ENCODE assay signal across 8 mouse cellular contexts in genomic region chr14:79486993-79487731, GRCm38 (mm10). TPM values are rescaled to one million over a fixed set of nuclear protein-coding genes. Genes with fewer than 3 reads are reported as not detected.
DNase-seq lines count a peak whose midpoint lies in the region; ATAC-seq and TF ChIP-seq lines count a peak whose summit lies in the region.

No protein-coding gene starts in this region.

- peak overlapping the region; percentile 37; the same call in 1 of the 2 replicates for H3K9ac ChIP-seq in forebrain, postnatal 0 days
- peak overlapping the region; percentile 52 for H3K9ac ChIP-seq in liver, embryonic 16.5 days (ENCODE audit: low read depth, low read length)
- peak overlapping the region; percentile 47 for H3K9ac ChIP-seq in neural tube, embryonic 15.5 days (replicated peaks)

- H3K4me1 ChIP-seq in cerebellum, adult 2 months (ENCODE audit: control insufficient read depth, insufficient read depth, low read length): peaks cover 14% of the 10 kb centered on the region
- H3K4me1 ChIP-seq in forebrain, postnatal 0 days (ENCODE audit: insufficient read depth): peaks cover 9% of the 10 kb centered on the region
- H3K4me1 ChIP-seq in liver, embryonic 16.5 days (ENCODE audit: control insufficient read depth, low read depth, low read length): peaks cover 51% of the 10 kb centered on the region
- peaks cover 32% of the 10 kb centered on the region for H3K4me1 ChIP-seq in neural tube, embryonic 15.5 days

- H3K9me3 ChIP-seq in forebrain, postnatal 0 days (ENCODE audit: low read length): no peaks in the 10 kb centered on the region
- H3K9me3 ChIP-seq in liver, embryonic 16.5 days (replicated peaks; ENCODE audit: control insufficient read depth, low read length): no peaks in the 10 kb centered on the region
- no peaks in the 10 kb centered on the region for H3K9me3 ChIP-seq in neural tube, embryonic 15.5 days (replicated peaks)

- no peaks in the 10 kb centered on the region for H3K27me3 ChIP-seq in cerebellum, adult 2 months (ENCODE audit: control insufficient read depth, insufficient read depth, low read length)
- no peaks in the 10 kb centered on the region for H3K27me3 ChIP-seq in forebrain, postnatal 0 days (ENCODE audit: insufficient read depth, low read length)
- no peaks in the 10 kb centered on the region for H3K27me3 ChIP-seq in liver, embryonic 16.5 days (ENCODE audit: control insufficient read depth, insufficient read depth, low read depth, low read length)
- H3K27me3 ChIP-seq in neural tube, embryonic 15.5 days (replicated peaks): no peaks in the 10 kb centered on the region

- H3K36me3 ChIP-seq in forebrain, postnatal 0 days (ENCODE audit: insufficient read depth): no peaks in the 10 kb centered on the region
- peaks cover 4% of the 10 kb centered on the region for H3K36me3 ChIP-seq in liver, embryonic 16.5 days (ENCODE audit: control insufficient read depth, insufficient read depth)
- no peaks in the 10 kb centered on the region for H3K36me3 ChIP-seq in neural tube, embryonic 15.5 days

- 2% methylated on average over 19 of the region's 19 CpGs for WGBS in cerebellum, adult 2 months
- WGBS in forebrain, postnatal 0 days: 10% methylated on average over 19 of the region's 19 CpGs
- 7% methylated on average over 19 of the region's 19 CpGs for WGBS in liver, embryonic 16.5 days (ENCODE audit: insufficient replicate concordance)
- 8% methylated on average over 19 of the region's 19 CpGs for WGBS in neural tube, embryonic 15.5 days

- TF ChIP-seq CTCF in cerebellum, adult 2 months (IDR thresholded peaks at IDR 0.05; ENCODE audit: borderline replicate concordance, insufficient read depth, low read depth, low read length): 0 out of 2 replicates have a peak, but pooled peaks have one; percentile 29
- peak; percentile 56 for TF ChIP-seq CTCF in forebrain, postnatal 0 days (IDR thresholded peaks at IDR 0.05; ENCODE audit: low read depth)

- H3K4me3 ChIP-seq in cerebellum, adult 2 months (replicated peaks; ENCODE audit: insufficient read depth, low read depth, low read length): peak overlapping the region; percentile 78
- peak overlapping the region; percentile 35 for H3K4me3 ChIP-seq in forebrain, postnatal 0 days (ENCODE audit: low read depth, low read length)
- peak overlapping the region; percentile 57 for H3K4me3 ChIP-seq in liver, embryonic 16.5 days (ENCODE audit: low read depth, low read length)
- H3K4me3 ChIP-seq in neural tube, embryonic 15.5 days (replicated peaks): peak overlapping the region; percentile 47

- peak overlapping the region; percentile 51 for H3K4me2 ChIP-seq in forebrain, postnatal 0 days (ENCODE audit: low read depth)
- H3K4me2 ChIP-seq in liver, embryonic 16.5 days (ENCODE audit: low read depth, low read length): peak overlapping the region; percentile 74
- H3K4me2 ChIP-seq in neural tube, embryonic 15.5 days: peak overlapping the region; percentile 72

- ATAC-seq in forebrain, postnatal 0 days: peak; percentile 79
- ATAC-seq in liver, embryonic 16.5 days (ENCODE audit: low read depth): peak; percentile 65
- ATAC-seq in neural tube, embryonic 15.5 days (ENCODE audit: low FRiP score): peak; percentile 59

- peak; percentile 67; the same call in 1 of the 2 replicates for TF ChIP-seq POLR2A in cerebellum, adult 2 months (IDR thresholded peaks at IDR 0.05; ENCODE audit: borderline replicate concordance, insufficient read depth, low read length)

- peak overlapping the region; percentile 60 for H3K27ac ChIP-seq in cerebellum, adult 2 months (ENCODE audit: insufficient read depth, low read length)
- H3K27ac ChIP-seq in forebrain, postnatal 0 days (ENCODE audit: low read depth, low read length): peak overlapping the region; percentile 17; the same call in 1 of the 2 replicates
- peak overlapping the region; percentile 60 for H3K27ac ChIP-seq in liver, embryonic 16.5 days (ENCODE audit: low read length)
- peak overlapping the region; percentile 70 for H3K27ac ChIP-seq in neural tube, embryonic 15.5 days (replicated peaks)

- DNase-seq in right cerebral cortex, adult 18-20 months: peak; percentile 39
- DNase-seq in right cerebral cortex, postnatal 4 days: no peak
- DNase-seq in cerebellum, adult 2 months: peak; percentile 72 to 78
- peak; percentile 61 for DNase-seq in forebrain, postnatal 0 days
- DNase-seq in kidney, adult 11 months: peak; percentile 85
- no peak for DNase-seq in urinary bladder, postnatal 25 days (ENCODE audit: low spot score)

RNA-seq across cellular contexts. Expression of gene Wbp4, which starts 5.8 kb away (rescaled TPM):
- 27.8 and 28.4 TPM in 2 replicates for polyA plus RNA-seq in cerebellum, adult 2 months (2012; rRNA removed)
- 43.1 and 44.8 TPM in 2 replicates for total RNA-seq in forebrain, postnatal 0 days (2014; rRNA removed)
- 46.3 and 50.6 TPM in 2 replicates for polyA plus RNA-seq in forebrain, postnatal 0 days (2015; fragmentation: Nextera tagmentation; extraction: Ambion mirVana)
- polyA plus RNA-seq in liver, embryonic 16.5 days (2015; fragmentation: Nextera tagmentation; extraction: Ambion mirVana): 13.0 and 13.1 TPM in 2 replicates
- 40.0 and 41.8 TPM in 2 replicates for polyA plus RNA-seq in neural tube, embryonic 15.5 days (2015; fragmentation: Nextera tagmentation; extraction: Ambion mirVana)

RNA-seq across cellular contexts. Expression of gene Elf1, which starts 6.2 kb away (rescaled TPM):
- 3.8 and 4.1 TPM in 2 replicates for polyA plus RNA-seq in cerebellum, adult 2 months (2012; rRNA removed)
- 5.1 and 8.9 TPM in 2 replicates for total RNA-seq in forebrain, postnatal 0 days (2014; rRNA removed)
- polyA plus RNA-seq in forebrain, postnatal 0 days (2015; fragmentation: Nextera tagmentation; extraction: Ambion mirVana): 1.6 and 2.3 TPM in 2 replicates
- 7.8 and 8.8 TPM in 2 replicates for polyA plus RNA-seq in liver, embryonic 16.5 days (2015; fragmentation: Nextera tagmentation; extraction: Ambion mirVana)
- 2.5 and 9.7 TPM in 2 replicates for polyA plus RNA-seq in neural tube, embryonic 15.5 days (2015; fragmentation: Nextera tagmentation; extraction: Ambion mirVana)

RNA-seq across cellular contexts. Expression of gene Kbtbd6, which starts 35.5 kb away (rescaled TPM):
- polyA plus RNA-seq in cerebellum, adult 2 months (2012; rRNA removed): 0.51 and 0.84 TPM in 2 replicates
- 1.5 and 3.7 TPM in 2 replicates for total RNA-seq in forebrain, postnatal 0 days (2014; rRNA removed)
- polyA plus RNA-seq in forebrain, postnatal 0 days (2015; fragmentation: Nextera tagmentation; extraction: Ambion mirVana): 1.0 and 1.2 TPM in 2 replicates
- polyA plus RNA-seq in liver, embryonic 16.5 days (2015; fragmentation: Nextera tagmentation; extraction: Ambion mirVana): 2.5 and 2.9 TPM in 2 replicates
- 1.6 and 2.2 TPM in 2 replicates for polyA plus RNA-seq in neural tube, embryonic 15.5 days (2015; fragmentation: Nextera tagmentation; extraction: Ambion mirVana)

Comparison
In these comparisons a context has a peak if more than half of its experiments do, and no peak if none do; other contexts are left out.
1. DNase-seq: peak in right cerebral cortex, adult 18-20 months (single experiment), cerebellum, adult 2 months (2 of 2), forebrain, postnatal 0 days (single experiment) and kidney, adult 11 months (single experiment); none in right cerebral cortex, postnatal 4 days (single experiment) and urinary bladder, postnatal 25 days (single experiment).
2. H3K27ac ChIP-seq: peak in every context shown above with its lines; median percentile 70 in neural tube, embryonic 15.5 days; 60 in cerebellum, adult 2 months; 60 in liver, embryonic 16.5 days; 17 in forebrain, postnatal 0 days.
3. Peak in every context shown above with its lines, with median percentiles within 50 percentile points of each other: H3K4me3 ChIP-seq, ATAC-seq, H3K4me2 ChIP-seq and H3K9ac ChIP-seq.